Mouse (Mus musculus) heart, postnatal 0 days (tissue): ENCODE results near the gene Cerk. TPM values are rescaled to one million over a fixed set of nuclear protein-coding genes. Genes with fewer than 3 reads are reported as not detected.

ENCODE experiments used
- ATAC-seq: fragments of 200-750 bp; cut with Nextera tagmentation; 2 replicates; pipeline ENCODE4 v1.8.0; 2017; ENCODE audit warnings: low read depth, moderate number of reproducible peaks, moderate library complexity; ENCODE audit not compliant: insufficient read depth
- DNase-seq: peaks from one replicate; pipeline ENCODE4 v3.0.0-alpha.2; 2016; ENCODE audit warnings: low spot score
- H3K27ac ChIP-seq: fragments of 300-500 bp; sonication (generic); 2 replicates; pipeline ENCODE4 v1.5.1; 2014; ENCODE audit warnings: low read depth, mild to moderate bottlenecking
- H3K27me3 ChIP-seq: fragments of 300-500 bp; sonication (generic); 2 replicates; pipeline ENCODE4 v1.6.1; 2014; ENCODE audit warnings: low read length, mixed read lengths; ENCODE audit not compliant: control insufficient read depth, insufficient read depth
- H3K36me3 ChIP-seq: fragments of 300-500 bp; sonication (generic); replicated peaks from 2 replicates; pipeline ENCODE4 v1.6.1; 2014; ENCODE audit warnings: low read length, mixed read lengths; ENCODE audit not compliant: control insufficient read depth, insufficient read depth
- H3K4me1 ChIP-seq: fragments of 300-500 bp; sonication (generic); 2 replicates; pipeline ENCODE4 v1.6.1; 2014; ENCODE audit warnings: antibody characterized with exemption; ENCODE audit not compliant: control insufficient read depth, insufficient read depth
- H3K4me2 ChIP-seq: fragments of 300-500 bp; sonication (generic); 2 replicates; pipeline ENCODE4 v1.6.1; 2014; ENCODE audit warnings: low read depth, mild to moderate bottlenecking, low read length, moderate library complexity
- H3K4me3 ChIP-seq: fragments of 300-500 bp; sonication (generic); 2 replicates; pipeline ENCODE4 v1.5.1; 2014; ENCODE audit warnings: low read depth, low read length
- H3K9ac ChIP-seq: fragments of 300-500 bp; sonication (generic); replicated peaks from 2 replicates; pipeline ENCODE4 v1.6.1; 2014; ENCODE audit warnings: low read depth, low read length, mixed read lengths
- H3K9me3 ChIP-seq: fragments of 300-500 bp; sonication (generic); replicated peaks from 2 replicates; pipeline ENCODE4 v1.6.1; 2016; ENCODE audit warnings: low read length; ENCODE audit not compliant: control insufficient read depth
- CTCF ChIP-seq: IDR thresholded peaks from 2 replicates; pipeline ENCODE4 v1.5.1; 2016; ENCODE audit warnings: antibody characterized with exemption, control low read depth, low read depth
- EP300 ChIP-seq: IDR thresholded peaks from 2 replicates; pipeline ENCODE4 v1.6.1; 2016; ENCODE audit warnings: antibody characterized with exemption, low read depth
- WGBS: fragments of 180-500 bp; shearing (Covaris S2); extraction: QIAGEN DNeasy Blood & Tissue Kit; methylation state at CpG from one replicate; pipeline ENCODE4 v1.1.7; 2014; 5-methylcytosine and 5-hydroxymethylcytosine counted together
- polyA plus RNA-seq: library from polyadenylated mRNA; unstranded; fragments of >200 nt; fragmentation: Nextera tagmentation; extraction: Ambion mirVana; gene quantifications from 2 replicates; pipeline ENCODE4 v1.2.1, GENCODE M21; 2015
- total RNA-seq: library from RNA; depleted of rRNA; stranded (reverse); fragments of >200 nt; gene quantifications from 2 replicates; pipeline ENCODE4 v1.2.3, GENCODE M21; 2014; ENCODE audit warnings: low replicate concordance

Gene Cerk
- total and polyA plus RNA-seq, 2 experiments from 2014 or later = 14.5 to 25.3 TPM

DNA sequence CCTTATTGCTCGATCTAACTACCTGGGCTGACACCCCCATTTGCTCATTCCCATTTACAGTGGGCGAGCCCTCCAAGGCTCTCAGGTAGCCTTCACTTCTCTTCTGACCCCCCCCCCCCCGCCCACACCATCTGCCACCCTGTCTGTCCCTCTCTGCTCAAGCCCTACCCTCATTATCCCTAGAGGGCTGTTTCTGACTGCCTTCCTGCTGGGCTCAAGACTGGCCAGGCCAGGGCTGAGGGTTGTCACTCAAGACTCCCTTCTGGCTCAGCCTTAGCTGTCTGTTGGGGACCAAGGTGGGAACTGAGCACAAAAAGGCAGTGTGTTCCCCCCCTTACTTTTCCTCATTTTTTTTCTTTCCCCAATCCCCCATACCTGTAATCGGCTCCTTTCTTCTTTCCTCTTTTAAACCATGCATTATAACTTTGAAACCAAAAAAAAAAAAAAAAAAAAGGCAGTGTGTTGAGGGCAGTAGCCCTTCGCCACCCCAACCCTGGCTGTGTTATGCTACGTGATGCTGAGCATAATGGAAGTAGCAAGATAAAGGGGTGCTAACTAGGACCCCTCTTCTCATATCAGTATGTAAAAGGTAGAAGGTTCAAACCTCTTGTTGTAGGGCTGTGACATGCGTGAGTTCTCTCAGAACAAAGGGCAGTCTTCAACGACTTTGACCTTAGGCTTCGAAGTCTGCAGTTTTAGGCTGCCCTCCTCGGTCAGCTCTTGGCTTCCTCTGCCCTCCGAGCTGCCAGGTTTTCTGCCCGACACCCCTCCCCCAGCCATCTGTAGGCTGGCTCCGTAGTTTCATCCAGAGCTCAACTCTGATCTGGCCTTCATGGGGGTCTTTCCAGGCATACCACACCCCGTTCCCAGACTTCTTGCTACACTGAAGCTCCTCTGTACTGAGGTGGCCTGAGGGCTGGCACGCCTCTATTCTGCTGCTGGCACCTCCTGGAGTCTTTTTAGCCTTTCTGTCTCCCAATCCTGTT, 68.5 kb downstream of the Cerk start:
- Histone ChIP-seq H3K36me3 (peaks cover 34% of the 10 kb centered on the region), H3K27me3 (no peaks in the 10 kb centered on the region), H3K4me2 (no peak overlapping the region), H3K9ac (peak overlapping the region; percentile 7; the same call in 1 of the 2 replicates), H3K27ac (peak overlapping the region; percentile 90), H3K4me3 (no peak overlapping the region), H3K9me3 (no peaks in the 10 kb centered on the region), H3K4me1 (peaks cover 46% of the 10 kb centered on the region)
- no peak for ATAC-seq
- TF ChIP-seq EP300 (no peak), CTCF (no peak)
- 53% methylated on average over 15 of the region's 15 CpGs for WGBS
- peak; percentile 24 for DNase-seq

GRCm38 (mm10) chr15:86116421-86116820, 69.5 kb downstream of the Cerk start:
- DNase-seq (peak; percentile 70), ATAC-seq (peak; percentile 79)
- Histone ChIP-seq H3K27me3 (no peaks in the 10 kb centered on the region), H3K4me2 (no peak overlapping the region), H3K9me3 (no peaks in the 10 kb centered on the region), H3K36me3 (peaks cover 25% of the 10 kb centered on the region), H3K9ac (peak overlapping the region; percentile 7; the same call in 1 of the 2 replicates), H3K4me1 (peaks cover 49% of the 10 kb centered on the region), H3K4me3 (no peak overlapping the region), H3K27ac (peak overlapping the region; percentile 90)
- TF ChIP-seq CTCF (no peak), EP300 (peak; percentile 81)
- 25% methylated on average over 5 of the region's 5 CpGs for WGBS

GRCm38 (mm10) chr15:86113342-86113710, 72.6 kb downstream of the Cerk start:
- Histone ChIP-seq H3K9ac (0 out of 2 replicates have a peak overlapping the region, but pooled peaks have one; percentile 1), H3K36me3 (no peaks in the 10 kb centered on the region), H3K4me1 (peaks cover 74% of the 10 kb centered on the region), H3K9me3 (no peaks in the 10 kb centered on the region), H3K4me3 (no peak overlapping the region), H3K4me2 (peak overlapping the region; percentile 2; the same call in 1 of the 2 replicates), H3K27ac (peak overlapping the region; percentile 72), H3K27me3 (no peaks in the 10 kb centered on the region)
- no peak for DNase-seq
- no peak for ATAC-seq
- TF ChIP-seq EP300 = no peak
- TF ChIP-seq CTCF = no peak
- WGBS = 21% methylated on average over 9 of the region's 9 CpGs

DNA sequence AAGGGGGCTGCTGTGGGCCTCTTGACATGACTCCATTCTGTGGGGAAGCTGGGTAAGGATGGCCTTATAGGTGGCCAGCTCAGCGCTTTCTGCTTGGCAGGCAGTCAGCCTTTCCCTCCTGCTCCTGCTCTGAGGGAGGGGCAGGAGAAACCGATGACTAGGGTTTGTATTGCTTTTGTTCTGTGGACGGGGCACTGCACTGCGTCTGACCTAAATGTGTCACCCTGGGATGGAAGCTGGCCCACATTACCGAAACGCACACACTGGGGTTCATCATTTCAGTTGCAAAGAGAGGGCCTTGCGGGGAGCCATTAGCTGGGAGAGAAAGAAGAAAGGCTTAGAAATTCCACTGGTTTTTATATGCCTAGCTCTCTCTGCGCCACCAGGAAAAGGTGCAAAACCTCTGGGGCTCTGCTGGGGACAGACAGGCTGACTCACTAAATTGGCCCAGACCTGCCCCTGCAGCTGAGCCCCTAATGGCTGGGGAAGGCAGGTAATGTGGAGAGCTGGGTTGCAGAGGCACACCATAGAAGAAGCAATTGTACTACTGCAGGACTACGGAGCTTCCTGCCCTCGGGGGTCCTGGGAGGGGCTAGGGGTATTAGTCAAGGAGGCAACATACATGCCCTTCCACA, 73.1 kb downstream of the Cerk start:
- DNase-seq (peak; percentile 41), ATAC-seq (no peak)
- Histone ChIP-seq H3K4me2 (no peak overlapping the region), H3K9ac (0 out of 2 replicates have a peak overlapping the region, but pooled peaks have one; percentile 1), H3K36me3 (no peaks in the 10 kb centered on the region), H3K4me3 (no peak overlapping the region), H3K4me1 (peaks cover 74% of the 10 kb centered on the region), H3K9me3 (no peaks in the 10 kb centered on the region), H3K27ac (peak overlapping the region; percentile 72), H3K27me3 (no peaks in the 10 kb centered on the region)
- TF ChIP-seq CTCF (no peak), EP300 (no peak)
- WGBS = 16% methylated on average over 10 of the region's 10 CpGs

DNA sequence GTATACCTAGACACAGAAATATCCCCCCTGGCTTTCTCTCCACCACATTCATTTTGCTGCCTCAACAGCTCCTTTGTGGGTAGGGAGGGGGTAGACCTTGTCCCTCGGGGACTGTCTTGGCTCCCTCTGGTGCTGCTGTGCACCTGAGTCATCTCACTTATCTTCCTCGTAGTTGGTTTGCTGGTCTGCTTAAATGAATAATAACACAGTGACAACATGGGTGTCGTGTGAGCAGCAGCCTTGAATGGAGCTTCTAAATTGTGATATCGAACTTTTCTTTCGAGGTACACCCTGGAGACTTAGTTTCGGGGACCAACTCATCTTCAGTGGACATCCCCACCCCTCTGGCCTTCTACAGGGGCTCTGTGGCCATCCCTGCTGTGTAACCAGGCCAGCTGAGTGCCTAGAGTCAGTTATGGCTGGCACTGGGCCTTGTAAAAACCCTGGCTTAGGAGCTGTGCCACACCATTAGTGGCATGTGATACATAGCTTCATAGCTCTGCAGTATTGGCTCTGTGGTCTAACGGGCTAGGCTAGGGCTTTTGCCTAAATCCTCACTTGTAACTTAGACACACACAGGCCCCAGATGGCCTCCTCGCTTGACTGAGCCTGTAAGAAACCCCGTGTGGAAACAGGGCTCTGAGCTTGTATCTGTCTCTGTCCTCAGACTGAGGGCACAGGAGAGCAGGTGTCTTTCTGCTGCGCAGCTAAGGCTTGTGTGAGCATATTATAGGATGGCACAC, 75.4 kb downstream of the Cerk start:
- H3K36me3 ChIP-seq = no peaks in the 10 kb centered on the region
- DNase-seq = no peak
- no peak for ATAC-seq
- H3K4me3 ChIP-seq = no peak overlapping the region
- H3K9ac ChIP-seq = no peak overlapping the region; the same call in 1 of the 2 replicates
- H3K9me3 ChIP-seq = no peaks in the 10 kb centered on the region
- H3K4me1 ChIP-seq = peaks cover 73% of the 10 kb centered on the region
- no peak for TF ChIP-seq CTCF
- peak overlapping the region; percentile 94 for H3K27ac ChIP-seq
- WGBS = 61% methylated on average over 10 of the region's 10 CpGs
- peak overlapping the region; percentile 38 for H3K4me2 ChIP-seq
- no peaks in the 10 kb centered on the region for H3K27me3 ChIP-seq
